Mouse (Mus musculus) heart, adult 9 months (tissue): ENCODE measurements at regions not wholly inside any gene's neighbourhood (a gene's known extent, or its start where the extent isn't known, plus 50 kb on each side); places are given as distances from the start of the nearest gene placed in this dataset.
A peak's percentile ranks its signal among the peaks of the same experiment; 100 is the strongest.

Source experiments
- DNase-seq, 2 experiments: peaks; one replicate each; pipeline ENCODE4 v3.0.0; 2022; ENCODE audit warnings: low spot score in 2 of 2

GRCm38 (mm10) chr15:63377258-63377657, 467.7 kb downstream of the Gsdmc2 start:
- no peak for DNase-seq

GRCm38 (mm10) chr15:63371328-63372023, 473.5 kb downstream of the Gsdmc2 start:
- DNase-seq, result no peak

- peak; percentile 71 to 81 for DNase-seq
These were observed 480.5 kb downstream of the Gsdmc2 start for GRCm38 (mm10) chr15:63364473-63364872.

DNA sequence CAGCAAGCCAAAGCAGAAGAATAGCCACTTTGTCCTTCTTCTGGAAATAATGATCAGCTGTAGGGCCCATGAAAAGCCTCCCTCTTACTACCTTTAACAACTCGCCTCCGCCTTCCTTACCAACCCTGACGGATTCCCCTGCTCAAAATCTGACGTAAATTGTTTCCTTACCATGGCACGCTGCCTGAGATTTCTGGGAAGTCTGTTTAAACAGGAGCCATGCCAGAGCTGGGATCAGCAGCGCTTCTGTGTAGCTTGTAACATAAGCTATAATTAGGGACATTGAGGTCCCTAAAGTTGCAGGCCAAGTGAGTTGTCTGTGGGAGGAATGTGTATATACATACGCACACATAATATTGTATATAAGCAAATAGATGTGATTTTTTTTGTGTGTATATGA, 484.6 kb downstream of the Gsdmc2 start:
- peak; percentile 44 to 72 for DNase-seq

GRCm38 (mm10) chr15:63341730-63342129, 503.2 kb downstream of the Gsdmc2 start:
- no peak for DNase-seq

DNA sequence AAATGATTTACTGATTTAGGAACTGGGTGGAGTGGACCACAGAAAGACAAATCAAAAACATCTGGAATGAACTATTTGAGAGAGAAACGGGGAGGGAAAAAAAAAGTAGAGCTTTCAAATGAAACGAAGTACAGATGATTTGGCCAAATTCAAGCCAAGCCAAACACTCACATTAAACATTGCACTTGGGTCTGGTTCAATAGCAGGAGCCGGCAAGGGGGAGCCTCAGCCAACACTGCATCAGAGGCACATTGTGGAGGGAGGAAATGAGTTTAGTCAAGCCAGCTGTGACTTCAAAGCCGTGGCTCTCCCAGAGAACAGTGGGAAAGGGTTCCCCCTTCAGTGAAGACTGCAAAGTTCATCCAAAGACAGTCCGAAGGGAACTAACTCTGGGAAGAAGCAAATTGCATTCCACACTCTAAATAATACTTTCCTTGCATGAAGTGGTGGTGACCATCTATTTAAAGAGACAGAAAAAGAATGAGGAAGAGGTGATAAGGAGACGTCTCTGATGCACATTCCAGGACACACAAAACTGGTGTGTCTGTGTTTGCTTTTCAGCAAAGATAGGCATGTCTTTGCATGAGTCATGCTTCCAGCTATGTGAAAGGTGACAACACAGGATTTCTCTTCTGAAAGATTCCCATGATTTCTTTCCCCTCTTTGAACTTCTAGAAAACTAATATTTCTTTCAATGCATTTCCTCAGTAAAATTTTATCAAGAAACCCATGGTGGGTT, 504.5 kb downstream of the Gsdmc2 start:
- DNase-seq, result peak; percentile 74 to 75

DNA sequence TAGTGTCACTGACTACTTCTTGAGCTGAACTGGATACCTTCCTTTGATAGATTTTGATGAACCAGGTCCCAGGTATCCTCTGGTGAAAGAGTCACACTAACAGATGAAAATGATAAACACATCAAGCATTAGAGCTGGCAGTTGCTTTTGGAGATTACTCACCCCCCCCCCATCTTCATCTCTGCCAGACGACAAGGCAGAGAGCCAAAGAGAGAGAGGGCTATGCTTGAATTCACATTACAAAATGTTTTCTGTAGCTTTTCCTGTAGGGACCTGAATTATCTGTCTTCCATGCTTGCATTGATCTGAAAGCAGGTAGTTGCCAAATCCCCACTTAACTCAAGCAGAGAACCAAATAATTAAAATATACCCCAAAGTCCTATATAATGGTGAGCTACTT, 525.3 kb downstream of the Gsdmc2 start:
- no peak for DNase-seq

GRCm38 (mm10) chr15:63310426-63310825, 534.6 kb downstream of the Gsdmc2 start:
- DNase-seq, result no peak

GRCm38 (mm10) chr15:63299311-63299710, 545.7 kb downstream of the Gsdmc2 start:
- DNase-seq, result no peak

DNA sequence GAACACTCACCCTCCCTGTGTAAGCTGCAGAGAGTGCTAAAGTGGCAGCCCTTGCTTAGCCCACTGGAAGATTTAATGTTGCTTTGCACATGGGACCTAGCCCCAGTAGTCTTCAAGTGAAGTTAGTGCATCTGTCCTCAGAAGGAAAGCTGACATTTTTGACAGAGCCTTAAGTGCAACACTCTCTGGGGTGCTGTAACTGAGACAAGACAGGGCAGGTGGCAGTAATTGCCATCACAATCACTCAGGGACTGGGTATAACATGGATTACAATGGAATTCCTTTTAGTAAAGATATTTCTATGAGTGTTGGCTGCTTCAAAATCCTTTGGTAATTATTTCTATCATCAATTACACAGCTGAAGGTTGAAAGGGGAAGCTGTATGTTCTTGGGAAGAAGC, 556.4 kb downstream of the Gsdmc2 start:
- no peak for DNase-seq

GRCm38 (mm10) chr15:63286026-63286425, 559.0 kb downstream of the Gsdmc2 start:
- DNase-seq, result no peak

- peak; percentile 35 to 42 for DNase-seq
These were observed 574.6 kb downstream of the Gsdmc2 start for GRCm38 (mm10) chr15:63270381-63270780.

- DNase-seq, result no peak
These were observed 579.1 kb downstream of the Gsdmc2 start for GRCm38 (mm10) chr15:63265845-63266244.

DNA sequence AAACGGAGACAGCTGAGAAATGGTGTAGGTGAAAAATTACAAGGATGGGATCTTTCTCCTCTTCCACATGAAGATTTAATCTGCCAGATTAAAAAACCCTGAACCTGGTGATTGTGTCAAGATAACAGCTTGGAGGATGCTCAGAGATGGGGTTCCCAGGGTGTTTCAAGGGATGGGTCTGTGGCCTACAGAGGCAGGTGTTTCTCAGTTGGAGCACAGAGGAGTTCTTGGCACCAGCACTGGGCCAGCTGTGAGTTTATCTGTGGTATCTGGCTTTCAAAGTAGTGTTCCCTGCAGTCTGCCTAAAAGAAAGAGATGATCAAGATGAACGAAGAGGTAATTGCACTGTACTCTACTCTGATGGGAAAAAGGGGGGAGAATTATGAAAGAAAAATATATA, 589.2 kb downstream of the Gsdmc2 start:
- no peak for DNase-seq

GRCm38 (mm10) chr15:63252781-63253340, 592.1 kb downstream of the Gsdmc2 start:
- no peak for DNase-seq

GRCm38 (mm10) chr15:63238601-63239000, 606.4 kb downstream of the Gsdmc2 start:
- DNase-seq, result no peak

DNA sequence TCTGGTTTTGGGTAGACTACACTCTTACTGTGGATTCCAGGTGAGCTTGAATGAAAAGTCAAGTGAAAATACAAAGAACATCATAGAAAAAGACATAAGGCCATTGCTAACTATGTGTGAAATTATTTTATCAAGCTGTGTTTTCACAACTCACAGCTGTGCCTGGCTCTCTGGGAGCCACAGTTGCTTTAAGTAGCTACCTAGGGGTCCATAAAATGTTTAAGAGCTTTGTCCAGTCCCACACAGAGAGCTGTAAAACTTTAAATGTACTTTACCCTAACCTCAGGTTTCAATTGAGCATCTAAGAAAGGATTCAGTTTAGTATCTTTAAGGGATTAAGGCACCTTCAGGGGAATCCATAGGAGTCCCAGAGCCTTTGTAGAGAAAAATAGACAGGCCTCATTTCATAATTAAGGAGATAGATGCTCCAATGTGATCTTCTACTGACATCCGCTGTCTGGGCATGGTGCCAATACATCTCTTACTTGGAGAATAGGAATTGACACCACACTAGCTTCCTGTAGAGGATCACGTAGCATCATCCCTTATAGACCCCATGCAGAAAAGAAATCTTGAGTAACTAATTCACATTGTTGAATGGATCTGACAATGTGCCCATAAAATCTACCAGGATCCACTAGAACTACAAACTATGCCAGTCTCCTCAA, 626.5 kb downstream of the Gsdmc2 start:
- no peak for DNase-seq

GRCm38 (mm10) chr15:63205150-63205549, 639.8 kb downstream of the Gsdmc2 start:
- no peak for DNase-seq

DNA sequence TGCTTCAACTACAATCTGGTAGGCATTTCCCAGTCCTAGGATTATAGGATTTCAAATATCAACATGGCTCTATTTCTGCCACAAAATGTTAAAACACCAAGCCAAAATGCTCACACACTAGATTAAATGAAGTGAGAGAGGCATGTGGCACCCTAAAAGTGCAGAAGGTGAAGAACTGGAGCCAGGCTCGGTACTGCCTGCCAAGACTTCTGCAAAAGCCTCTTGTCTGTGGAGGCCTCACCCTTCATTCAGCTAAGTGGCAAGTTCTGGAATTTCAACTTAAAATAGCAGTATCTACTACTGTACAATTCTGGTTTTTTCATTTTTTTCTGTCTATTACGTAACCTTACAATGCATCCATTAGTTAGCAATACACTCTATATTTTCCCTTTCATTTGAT, 649.9 kb downstream of the Gsdmc2 start:
- DNase-seq, result no peak

DNA sequence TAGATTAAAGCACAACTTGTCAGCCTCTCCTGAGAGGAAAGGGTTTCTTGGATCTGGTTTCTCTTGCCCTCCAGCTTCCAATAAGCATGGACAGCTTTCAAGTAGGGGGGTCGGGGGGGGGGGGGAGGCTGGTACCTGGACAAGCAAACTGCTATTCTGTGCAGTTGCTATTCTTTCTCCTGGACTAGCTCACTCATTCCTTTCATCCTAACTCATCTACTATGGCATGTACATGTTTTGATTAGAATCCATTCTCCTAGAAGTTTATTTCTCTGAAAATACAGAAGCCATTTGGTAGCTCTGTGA, 650.5 kb downstream of the Gsdmc2 start:
- no peak for DNase-seq

- peak in 1 of 2 experiments; percentile 8 for DNase-seq
These were observed 651.1 kb downstream of the Gsdmc2 start for GRCm38 (mm10) chr15:63193617-63194491.

DNA sequence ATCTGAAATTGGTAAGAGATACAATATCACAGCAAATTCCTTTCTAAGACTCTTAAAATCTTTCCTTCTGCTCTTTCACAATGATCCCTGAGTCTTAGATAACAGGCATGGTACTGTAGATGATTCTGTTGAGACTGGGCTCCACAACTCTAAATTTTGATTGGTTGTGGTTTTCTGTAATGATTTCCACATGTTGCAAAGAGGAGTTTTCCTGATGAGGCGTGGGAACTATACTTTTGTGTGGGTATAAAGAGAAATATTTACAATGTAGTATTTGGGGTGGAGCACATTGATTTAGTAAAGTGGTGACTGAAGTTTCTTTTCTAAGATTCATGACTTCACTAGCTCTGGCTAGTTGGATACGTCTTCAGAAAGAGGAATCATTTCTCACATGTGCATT, 653.2 kb downstream of the Gsdmc2 start:
- no peak for DNase-seq
